Mouse (Mus musculus): ENCODE data around the gene Tenm2.

GRCm38 (mm10) chr11:36553286-36553685, 682.5 kb downstream of the Tenm2 start:
- TF ChIP-seq CTCF (IDR thresholded peaks at IDR 0.05; ENCODE audit: low read depth): no peak
- no peak for TF ChIP-seq EP300 (IDR thresholded peaks at IDR 0.05; ENCODE audit: low read depth)
